Mouse (Mus musculus) c-Kit-negative CD71-positive TER-119-positive erythroid progenitor cells, embryonic 14.5 days (primary cell): ENCODE measurements around the gene Speer4f1.
"Not testable (repeated sequence)": the region's sequence is repeated elsewhere in the genome, so short reads cannot be mapped to it uniquely, and the experiment has no call there.

Source experiments
- DNase-seq: peaks from one replicate; pipeline ENCODE4 v3.0.0-alpha.2; 2013; ENCODE audit warnings: low read depth, low spot score

Speer4f1 gene

GRCm38 (mm10) chr5:17475798-17476197 is at the start of gene Speer4f1:
Gene Speer4f1 (plus strand): TSS chr5:17476098.
- DNase-seq, result not testable (repeated sequence)

DNA sequence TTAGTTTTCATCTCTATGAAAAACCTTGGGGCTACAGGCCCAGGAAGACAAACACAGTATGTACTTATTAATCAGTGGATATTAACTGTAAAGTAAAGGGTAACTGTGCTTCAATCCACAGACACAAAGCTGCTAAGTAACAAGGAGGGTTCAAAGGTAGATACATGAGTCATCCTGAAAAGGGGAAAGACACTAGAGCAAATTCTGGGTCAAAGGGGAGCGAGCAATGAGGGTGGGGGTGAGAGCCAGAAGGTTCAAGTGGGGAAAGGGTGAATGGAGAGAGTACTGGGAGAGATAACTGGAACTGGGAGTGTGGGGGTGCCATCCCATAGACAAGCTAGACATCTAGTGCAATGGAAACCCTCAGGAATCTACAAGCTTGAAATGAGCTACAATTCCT is 49.0 kb upstream of the Speer4f1 start:
- DNase-seq, result no peak

GRCm38 (mm10) chr5:17434721-17435120 is 41.2 kb upstream of the Speer4f1 start:
- no peak for DNase-seq

DNA sequence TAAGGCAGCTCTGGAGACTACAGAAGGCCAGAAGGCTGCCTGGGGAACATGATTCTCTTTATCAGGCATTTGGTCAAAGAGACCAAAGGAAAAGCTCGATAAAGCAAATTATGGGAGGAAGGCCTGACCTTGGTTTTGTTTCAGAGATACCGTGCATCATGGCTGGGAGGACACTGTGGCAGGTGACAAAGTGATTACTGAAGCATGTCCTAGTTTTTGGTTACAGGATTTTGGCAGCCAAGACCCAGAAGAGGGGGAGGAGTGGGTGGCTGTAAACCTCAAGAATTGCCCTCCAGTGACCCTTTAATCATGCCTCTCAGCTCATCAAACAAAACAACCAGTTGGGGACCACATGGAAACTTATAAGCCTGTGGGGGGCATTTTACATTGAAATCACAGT is 39.7 kb upstream of the Speer4f1 start:
- no peak for DNase-seq

DNA sequence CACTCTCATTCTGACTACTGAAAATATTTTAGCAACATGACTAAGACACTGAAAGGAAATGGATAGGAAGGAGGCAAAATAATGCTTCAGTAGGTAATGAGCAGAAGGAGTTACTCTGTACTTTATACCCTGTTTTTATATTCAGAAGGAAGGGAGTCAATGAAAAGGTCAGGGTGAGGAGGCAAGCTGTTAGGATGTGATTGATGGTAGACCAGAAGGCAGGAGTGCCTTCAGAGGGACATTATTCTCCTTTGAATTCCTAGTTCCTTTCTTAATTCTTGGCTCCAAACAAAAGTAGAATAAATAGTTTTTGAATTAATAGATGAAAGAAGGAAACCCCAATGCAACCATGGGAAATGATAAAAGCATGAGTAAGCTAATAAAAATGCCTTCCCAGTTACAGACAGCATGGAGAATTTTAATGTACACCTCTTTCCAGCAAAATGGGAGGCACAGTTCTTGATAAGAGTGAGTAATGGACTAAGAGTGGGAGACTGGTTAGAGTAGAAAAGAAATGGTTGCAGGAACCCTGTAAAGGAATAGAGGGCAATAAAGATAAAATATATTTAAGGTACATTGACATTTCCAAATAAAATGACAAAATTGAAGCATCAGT is 36.3 kb upstream of the Speer4f1 start:
- no peak for DNase-seq

GRCm38 (mm10) chr5:17454059-17454458 is 21.8 kb upstream of the Speer4f1 start:
- DNase-seq, result no peak

- no peak for DNase-seq
These were observed 20.8 kb upstream of the Speer4f1 start for GRCm38 (mm10) chr5:17454952-17455586.

- DNase-seq, result no peak
These were observed 19.2 kb upstream of the Speer4f1 start for GRCm38 (mm10) chr5:17456671-17457070.

- peak; percentile 0 for DNase-seq
These were observed 7.8 kb upstream of the Speer4f1 start for GRCm38 (mm10) chr5:17468120-17468519.

- no peak for DNase-seq
These were observed 578 bp downstream of the Speer4f1 start for GRCm38 (mm10) chr5:17476476-17476875.

DNA sequence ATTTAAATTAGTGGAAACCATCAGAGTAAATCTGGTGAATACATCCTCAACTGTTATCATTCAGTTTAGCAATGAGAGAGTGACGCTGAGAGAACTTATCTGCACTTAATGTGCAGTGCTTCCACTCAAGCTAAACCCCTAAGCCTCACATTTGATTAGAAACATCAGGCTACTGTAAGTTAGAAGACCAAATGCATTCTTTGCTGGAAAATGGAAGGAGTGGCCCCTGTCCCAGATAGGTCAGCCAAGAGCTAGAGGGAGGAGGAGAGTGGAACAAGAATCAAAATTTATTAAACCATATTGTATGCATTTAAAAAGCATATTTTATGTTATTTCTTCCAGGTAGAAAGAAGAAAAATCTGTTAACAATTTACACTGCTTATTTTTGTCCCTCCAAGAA is 14.0 kb downstream of the Speer4f1 start:
- DNase-seq, result no peak

DNA sequence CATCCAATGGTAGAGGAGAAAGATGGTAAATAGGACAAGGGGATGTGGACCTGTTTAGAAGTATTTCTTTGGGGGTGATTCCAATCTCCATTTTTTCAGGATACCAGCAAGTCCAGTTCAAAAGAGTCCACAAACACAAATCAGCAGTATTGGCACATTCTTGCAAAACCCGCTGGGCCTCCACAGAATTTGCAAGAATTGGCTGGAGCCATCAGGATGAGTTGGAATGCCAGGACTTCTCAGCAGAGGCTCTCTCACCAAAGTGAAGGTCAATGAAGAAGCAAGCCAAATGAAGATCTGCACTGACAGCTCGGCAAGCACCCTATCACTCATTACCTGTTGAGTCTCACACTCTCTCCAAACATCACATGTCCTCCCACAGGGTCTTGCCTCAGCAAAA is 19.7 kb downstream of the Speer4f1 start:
- no peak for DNase-seq

- no peak for DNase-seq
These were observed 20.8 kb downstream of the Speer4f1 start for GRCm38 (mm10) chr5:17496650-17497049.

- DNase-seq, result no peak
These were observed 24.0 kb downstream of the Speer4f1 start for GRCm38 (mm10) chr5:17499873-17500329.

- no peak for DNase-seq
These were observed 25.0 kb downstream of the Speer4f1 start for GRCm38 (mm10) chr5:17500866-17501265.

- no peak for DNase-seq
These were observed 29.6 kb downstream of the Speer4f1 start for GRCm38 (mm10) chr5:17505540-17505939.

DNA sequence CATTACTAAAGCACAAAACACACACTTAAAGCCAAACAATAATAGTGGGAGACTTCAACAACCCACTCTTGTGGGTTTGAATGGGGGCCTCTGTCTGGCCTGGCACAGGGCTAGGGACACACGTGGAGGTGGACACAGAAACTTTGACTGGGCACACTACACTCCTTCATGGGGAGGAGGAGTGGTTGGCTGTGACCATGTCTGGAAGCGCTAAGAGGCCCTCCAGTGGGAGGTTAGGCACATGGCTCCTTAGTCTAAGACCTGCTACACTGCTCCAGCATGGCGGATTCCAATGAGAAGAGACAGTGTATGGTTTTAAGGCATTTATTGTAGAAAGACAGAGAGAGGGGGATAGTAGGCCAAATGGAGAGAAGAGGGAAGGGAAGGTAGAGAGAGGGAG is 32.1 kb downstream of the Speer4f1 start:
- DNase-seq, result no peak
